Comparison of ENCODE assay signal across 8 mouse cellular contexts in genomic region chr10:25296657-25297369, GRCm38 (mm10). TPM values are rescaled to one million over a fixed set of nuclear protein-coding genes. Genes with fewer than 3 reads are reported as not detected.
DNase-seq lines count a peak whose midpoint lies in the region; ATAC-seq and TF ChIP-seq lines count a peak whose summit lies in the region.

No protein-coding gene starts in this region.

- DNase-seq in layer of hippocampus, adult 11-12 months (ENCODE audit: low spot score) = peak; percentile 83
- DNase-seq in layer of hippocampus, adult 9-10 months (ENCODE audit: low spot score) = no peak
- peak; percentile 93 for DNase-seq in embryonic facial prominence, embryonic 14.5 days (ENCODE audit: low spot score)
- peak; percentile 92 to 97 for DNase-seq in heart, adult 18-20 months
- DNase-seq in kidney, adult 2 months = peak; percentile 94
- DNase-seq in spleen, adult 18-20 months = peak; percentile 73 to 80

- H3K27me3 ChIP-seq in embryonic facial prominence, embryonic 14.5 days (replicated peaks; ENCODE audit: control insufficient read depth, insufficient read depth, low read length) = no peaks in the 10 kb centered on the region
- H3K27me3 ChIP-seq in kidney, adult 2 months (replicated peaks; ENCODE audit: control insufficient read depth, insufficient read depth, low read length) = no peaks in the 10 kb centered on the region
- H3K27me3 ChIP-seq in limb, embryonic 13.5 days = no peaks in the 10 kb centered on the region
- H3K27me3 ChIP-seq in midbrain, embryonic 15.5 days (replicated peaks) = no peaks in the 10 kb centered on the region

- peak; percentile 96 for ATAC-seq in embryonic facial prominence, embryonic 14.5 days (ENCODE audit: low read depth)
- ATAC-seq in limb, embryonic 13.5 days (ENCODE audit: low FRiP score, low read depth) = peak; percentile 94
- peak; percentile 93 for ATAC-seq in midbrain, embryonic 15.5 days (replicated peaks)

- peaks cover 19% of the 10 kb centered on the region for H3K4me1 ChIP-seq in embryonic facial prominence, embryonic 14.5 days (ENCODE audit: control insufficient read depth, insufficient read depth, low read length)
- H3K4me1 ChIP-seq in kidney, adult 2 months (ENCODE audit: control insufficient read depth, insufficient read depth, low read length) = no peaks in the 10 kb centered on the region; the same call in 1 of the 2 replicates
- H3K4me1 ChIP-seq in limb, embryonic 13.5 days = peaks cover 38% of the 10 kb centered on the region
- peaks cover 16% of the 10 kb centered on the region for H3K4me1 ChIP-seq in midbrain, embryonic 15.5 days

- TF ChIP-seq CTCF in kidney, adult 2 months (conservative IDR thresholded peaks at IDR 0.05; ENCODE audit: insufficient read depth, insufficient read length, low read depth, low read length) = no peak

- H3K9ac ChIP-seq in embryonic facial prominence, embryonic 14.5 days (ENCODE audit: low read depth, low read length) = peak overlapping the region; percentile 77
- H3K9ac ChIP-seq in limb, embryonic 13.5 days = peak overlapping the region; percentile 84
- H3K9ac ChIP-seq in midbrain, embryonic 15.5 days = peak overlapping the region; percentile 64

- H3K36me3 ChIP-seq in embryonic facial prominence, embryonic 14.5 days (ENCODE audit: control insufficient read depth, insufficient read depth, low read length) = no peaks in the 10 kb centered on the region
- H3K36me3 ChIP-seq in kidney, adult 2 months (ENCODE audit: control insufficient read depth, insufficient read depth, low read length) = no peaks in the 10 kb centered on the region
- no peaks in the 10 kb centered on the region for H3K36me3 ChIP-seq in limb, embryonic 13.5 days
- no peaks in the 10 kb centered on the region for H3K36me3 ChIP-seq in midbrain, embryonic 15.5 days (replicated peaks)

- H3K9me3 ChIP-seq in embryonic facial prominence, embryonic 14.5 days (ENCODE audit: control insufficient read depth, low read length) = no peaks in the 10 kb centered on the region
- H3K9me3 ChIP-seq in limb, embryonic 13.5 days = no peaks in the 10 kb centered on the region
- H3K9me3 ChIP-seq in midbrain, embryonic 15.5 days = no peaks in the 10 kb centered on the region

- H3K4me2 ChIP-seq in embryonic facial prominence, embryonic 14.5 days (ENCODE audit: low read depth, low read length) = peak overlapping the region; percentile 64
- H3K4me2 ChIP-seq in limb, embryonic 13.5 days (replicated peaks) = peak overlapping the region; percentile 58
- peak overlapping the region; percentile 71 for H3K4me2 ChIP-seq in midbrain, embryonic 15.5 days

- peak overlapping the region; percentile 95 for H3K27ac ChIP-seq in embryonic facial prominence, embryonic 14.5 days (replicated peaks; ENCODE audit: low read depth, low read length)
- peak overlapping the region; percentile 95 for H3K27ac ChIP-seq in kidney, adult 2 months (ENCODE audit: insufficient read depth, low read depth, low read length)
- H3K27ac ChIP-seq in limb, embryonic 13.5 days = peak overlapping the region; percentile 94
- H3K27ac ChIP-seq in midbrain, embryonic 15.5 days = peak overlapping the region; percentile 84

- under 1% methylated on average over 17 of the region's 81 CpGs for WGBS in embryonic facial prominence, embryonic 14.5 days
- WGBS in kidney, adult 2 months = 2% methylated on average over 54 of the region's 81 CpGs
- under 1% methylated on average over 56 of the region's 81 CpGs for WGBS in limb, embryonic 13.5 days
- under 1% methylated on average over 57 of the region's 81 CpGs for WGBS in midbrain, embryonic 15.5 days

- TF ChIP-seq POLR2A in kidney, adult 2 months (IDR thresholded peaks at IDR 0.05; ENCODE audit: low read depth, low read length) = peak; percentile 30

- peak overlapping the region; percentile 61 for H3K4me3 ChIP-seq in embryonic facial prominence, embryonic 14.5 days (ENCODE audit: low read depth, low read length)
- peak overlapping the region; percentile 71 for H3K4me3 ChIP-seq in kidney, adult 2 months (ENCODE audit: insufficient read depth, low read depth, low read length)
- peak overlapping the region; percentile 63 for H3K4me3 ChIP-seq in limb, embryonic 13.5 days
- H3K4me3 ChIP-seq in midbrain, embryonic 15.5 days = peak overlapping the region; percentile 61

RNA-seq across cellular contexts. Expression of gene Akap7, which starts 10.9 kb away (rescaled TPM):
- 17.5 and 19.3 TPM in 2 replicates for polyA plus RNA-seq in embryonic facial prominence, embryonic 14.5 days (2014; fragmentation: Nextera tagmentation; extraction: Ambion mirVana)
- 10 to 100 TPM; 52.6 to 62.5 TPM for total RNA-seq in heart, adult 18-20 months (2021)
- polyA plus RNA-seq in kidney, adult 2 months (2012; rRNA removed) = 9.8 and 11.9 TPM in 2 replicates
- polyA plus RNA-seq in limb, embryonic 13.5 days (2015; fragmentation: Nextera tagmentation; extraction: Ambion mirVana) = 19.6 and 21.6 TPM in 2 replicates
- 38.5 and 42.4 TPM in 2 replicates for polyA plus RNA-seq in midbrain, embryonic 15.5 days (2015; fragmentation: Nextera tagmentation; extraction: Ambion mirVana)
